Mouse (Mus musculus): Measurements from ENCODE around the gene Nt5c2.

DNA sequence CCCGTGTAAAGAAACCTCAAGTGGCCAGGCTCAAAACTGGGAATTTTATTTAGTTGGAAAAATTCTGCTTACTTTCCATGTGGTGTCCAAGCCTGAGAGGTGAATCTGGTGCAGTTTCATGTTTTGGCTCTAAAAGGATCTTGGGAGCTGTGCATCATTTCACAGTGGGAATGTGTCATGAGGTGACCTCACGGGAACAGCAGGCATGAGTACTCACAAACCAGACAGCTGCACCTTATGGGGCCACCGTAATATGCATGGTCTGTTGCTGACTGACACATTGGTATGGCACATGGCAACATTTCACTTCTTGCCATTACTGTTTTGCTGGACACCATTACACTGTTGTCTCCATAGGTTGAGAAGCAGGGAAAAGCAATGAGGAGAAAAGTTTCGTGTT lies 129.6 kb downstream of the Nt5c2 start:
- TF ChIP-seq POLR2A (IDR thresholded peaks at IDR 0.05; ENCODE audit: insufficient read depth, low read length) (no peak), EP300 (IDR thresholded peaks at IDR 0.05; ENCODE audit: insufficient read depth, low read depth, low read length) (no peak), CTCF (IDR thresholded peaks at IDR 0.05; ENCODE audit: low read depth, low read length) (no peak)

Measured in ES-Bruce4 (cell line).